Mouse (Mus musculus) brain, embryonic 18.5 days (tissue): ENCODE data around the gene Galnt7.

Source experiments
- DNase-seq: peaks from one replicate; pipeline ENCODE4 v3.0.0-alpha.2; 2012; ENCODE audit warnings: low read depth, low spot score

The Galnt7 gene

GRCm38 (mm10) chr8:57628787-57629664, 23.8 kb downstream of the Galnt7 start:
- DNase-seq = no peak

- no peak for DNase-seq
Observed at GRCm38 (mm10) chr8:57627946-57628786, 24.7 kb downstream of the Galnt7 start.

- DNase-seq = no peak
Observed at GRCm38 (mm10) chr8:57623955-57624354, 28.9 kb downstream of the Galnt7 start.

GRCm38 (mm10) chr8:57623051-57623450, 29.8 kb downstream of the Galnt7 start:
- no peak for DNase-seq

- DNase-seq = no peak
Observed at GRCm38 (mm10) chr8:57616965-57617364, 35.9 kb downstream of the Galnt7 start.

- no peak for DNase-seq
Observed at GRCm38 (mm10) chr8:57615016-57615657, 37.7 kb downstream of the Galnt7 start.

- DNase-seq = no peak
Observed at GRCm38 (mm10) chr8:57611419-57611977, 41.3 kb downstream of the Galnt7 start.

- DNase-seq = no peak
Observed at GRCm38 (mm10) chr8:57610706-57611418, 42.0 kb downstream of the Galnt7 start.

- DNase-seq = no peak
Observed at GRCm38 (mm10) chr8:57602511-57602910, 50.3 kb downstream of the Galnt7 start.

GRCm38 (mm10) chr8:57601987-57602418, 50.8 kb downstream of the Galnt7 start:
- DNase-seq = no peak

GRCm38 (mm10) chr8:57599813-57600555, 52.8 kb downstream of the Galnt7 start:
- DNase-seq = no peak

- DNase-seq = no peak
Observed at GRCm38 (mm10) chr8:57595853-57596252, 57.0 kb downstream of the Galnt7 start.

GRCm38 (mm10) chr8:57594175-57594885, 58.5 kb downstream of the Galnt7 start:
- no peak for DNase-seq

GRCm38 (mm10) chr8:57592604-57593003, 60.2 kb downstream of the Galnt7 start:
- DNase-seq = no peak

- DNase-seq = no peak
Observed at GRCm38 (mm10) chr8:57591681-57592080, 61.2 kb downstream of the Galnt7 start.

- no peak for DNase-seq
Observed at GRCm38 (mm10) chr8:57590015-57590414, 62.8 kb downstream of the Galnt7 start.

- no peak for DNase-seq
Observed at GRCm38 (mm10) chr8:57589176-57589575, 63.7 kb downstream of the Galnt7 start.

GRCm38 (mm10) chr8:57588604-57589003, 64.2 kb downstream of the Galnt7 start:
- no peak for DNase-seq

- DNase-seq = no peak
Observed at GRCm38 (mm10) chr8:57586667-57587066, 66.2 kb downstream of the Galnt7 start.

GRCm38 (mm10) chr8:57585831-57586230, 67.0 kb downstream of the Galnt7 start:
- no peak for DNase-seq
